Mouse (Mus musculus): ENCODE results near the gene Cacna1d. TPM values are rescaled to one million over a fixed set of nuclear protein-coding genes. Genes with fewer than 3 reads are reported as not detected.

The Cacna1d gene
- polyA plus RNA-seq, 1 experiment from 2014 or later: 13.5 TPM

GRCm38 (mm10) chr14:29994976-29995375 lies 496.3 kb downstream of the Cacna1d start:
- Histone ChIP-seq H3K4me1 (replicated peaks; ENCODE audit: control insufficient read depth, insufficient read depth, low read length) (no peaks in the 10 kb centered on the region), H3K27ac (no peak overlapping the region), H3K27me3 (ENCODE audit: control insufficient read depth, insufficient read depth, low read length) (no peaks in the 10 kb centered on the region)

More at GRCm38 (mm10) chr14:29994976-29995375, 496.3 kb downstream of the Cacna1d start:
- no peak for DNase-seq (ENCODE audit: low spot score)
- Histone ChIP-seq H3K4me2 (replicated peaks) (no peak overlapping the region), H3K4me3 (replicated peaks; ENCODE audit: low read length) (no peak overlapping the region), H3K9ac (no peak overlapping the region), H3K36me3 (replicated peaks; ENCODE audit: control insufficient read depth, insufficient read depth) (peaks cover 77% of the 10 kb centered on the region), H3K9me3 (ENCODE audit: control insufficient read depth, low read length) (no peaks in the 10 kb centered on the region)
- no peak for ATAC-seq (ENCODE audit: low FRiP score)
- WGBS: 90% methylated on average over 4 of the region's 4 CpGs

Other genes with a start within 250 kb of the Cacna1d start
- 16.1 TPM in 2 replicates for gene Dcp1a, start 11.9 kb downstream of the Cacna1d start, polyA plus RNA-seq (2014; fragmentation: Nextera tagmentation; extraction: Ambion mirVana)
- 110 and 144 TPM in 2 replicates for gene Tkt, start 56.9 kb upstream of the Cacna1d start, polyA plus RNA-seq (2014; fragmentation: Nextera tagmentation; extraction: Ambion mirVana)
- 19.4 and 21.1 TPM in 2 replicates for gene Prkcd, start 134.8 kb upstream of the Cacna1d start, polyA plus RNA-seq (2014; fragmentation: Nextera tagmentation; extraction: Ambion mirVana)
- 8.3 and 9.0 TPM in 2 replicates for gene Rft1, start 162.9 kb upstream of the Cacna1d start, polyA plus RNA-seq (2014; fragmentation: Nextera tagmentation; extraction: Ambion mirVana)
- gene Sfmbt1, start 223.4 kb upstream of the Cacna1d start, polyA plus RNA-seq (2014; fragmentation: Nextera tagmentation; extraction: Ambion mirVana): 19.8 and 20.0 TPM in 2 replicates

Data from hindbrain, embryonic 14.5 days (tissue).